Mouse (Mus musculus) myocyte (in vitro differentiated cells): ENCODE measurements at regions not wholly inside any gene's neighbourhood (a gene's known extent, or its start where the extent isn't known, plus 50 kb on each side); places are given as distances from the start of the nearest gene placed in this dataset.

Experiments
- H3K27me3 ChIP-seq: one replicate; pipeline ENCODE4 v1.6.1; 2011; ENCODE audit not compliant: control insufficient read depth, insufficient read depth, insufficient read length
- H3K36me3 ChIP-seq: one replicate; pipeline ENCODE4 v1.6.1; 2011; ENCODE audit not compliant: control insufficient read depth, insufficient read depth
- H3K4me2 ChIP-seq: one replicate; pipeline ENCODE4 v1.6.1; 2011; ENCODE audit warnings: low read depth, control low read depth
- H3K4me3 ChIP-seq: one replicate; pipeline ENCODE4 v1.5.1; 2011; ENCODE audit warnings: mild to moderate bottlenecking, control low read depth, moderate library complexity
- H3K79me2 ChIP-seq: one replicate; pipeline ENCODE4 v1.6.1; 2011; ENCODE audit not compliant: control insufficient read depth, insufficient read depth
- H3ac ChIP-seq: one replicate; pipeline ENCODE4 v1.6.1; 2011; ENCODE audit not compliant: control insufficient read depth, insufficient read length
- CEBPB ChIP-seq: IDR thresholded peaks from 2 replicates; pipeline ENCODE4 v1.6.1; 2011; ENCODE audit warnings: mild to moderate bottlenecking, moderate library complexity; ENCODE audit not compliant: poor library complexity, insufficient read depth, severe bottlenecking
- E2F4 ChIP-seq: IDR thresholded peaks from one replicate; pipeline ENCODE4 v1.6.1; 2011; ENCODE audit warnings: mild to moderate bottlenecking, control low read depth, moderate library complexity; ENCODE audit not compliant: insufficient read depth
- MAX ChIP-seq: IDR thresholded peaks from one replicate; pipeline ENCODE4 v1.6.1; 2011; ENCODE audit warnings: low read depth, mild to moderate bottlenecking, control low read depth
- MYOD1 ChIP-seq, 3 experiments: IDR thresholded peaks; one replicate each; pipeline ENCODE4 v1.6.1; 2011; ENCODE audit warnings: control low read depth in 2 of 3, low read depth in 2 of 3, mild to moderate bottlenecking in 2 of 3, moderate library complexity in 1 of 3; ENCODE audit not compliant: insufficient read length in 2 of 3, control insufficient read depth in 1 of 3
- MYOG ChIP-seq, 3 experiments: IDR thresholded peaks; one replicate each; pipeline ENCODE4 v1.6.1; 2011; ENCODE audit warnings: control low read depth in 2 of 3, low read depth in 2 of 3, mild to moderate bottlenecking in 2 of 3; ENCODE audit not compliant: insufficient read length in 2 of 3, control insufficient read depth in 1 of 3, insufficient read depth in 1 of 3
- POLR2A ChIP-seq: IDR thresholded peaks from one replicate; pipeline ENCODE4 v1.6.1; 2011; ENCODE audit warnings: low read depth, mild to moderate bottlenecking, control low read depth, moderate library complexity; ENCODE audit not compliant: insufficient read length
- POLR2AphosphoS2 ChIP-seq: IDR thresholded peaks from one replicate; pipeline ENCODE4 v1.6.1; 2011; ENCODE audit warnings: low read depth, control low read depth; ENCODE audit not compliant: insufficient read length
- REST ChIP-seq: IDR thresholded peaks from one replicate; pipeline ENCODE4 v1.6.1; 2011; ENCODE audit warnings: mild to moderate bottlenecking, control low read depth, moderate library complexity; ENCODE audit not compliant: insufficient read depth, insufficient read length
- SRF ChIP-seq: IDR thresholded peaks from one replicate; pipeline ENCODE4 v1.6.1; 2011; ENCODE audit warnings: low read depth; ENCODE audit not compliant: control insufficient read depth, insufficient read length
- TCF12 ChIP-seq: IDR thresholded peaks from one replicate; pipeline ENCODE4 v1.6.1; 2011; ENCODE audit warnings: mild to moderate bottlenecking, control low read depth; ENCODE audit not compliant: poor library complexity, insufficient read depth, severe bottlenecking
- TCF3 ChIP-seq: IDR thresholded peaks from one replicate; pipeline ENCODE4 v1.6.1; 2011; ENCODE audit warnings: low read depth, control low read depth; ENCODE audit not compliant: insufficient read length
- USF1 ChIP-seq: IDR thresholded peaks from one replicate; pipeline ENCODE4 v1.6.1; 2011; ENCODE audit warnings: low read depth, mild to moderate bottlenecking, control low read depth, moderate library complexity

DNA sequence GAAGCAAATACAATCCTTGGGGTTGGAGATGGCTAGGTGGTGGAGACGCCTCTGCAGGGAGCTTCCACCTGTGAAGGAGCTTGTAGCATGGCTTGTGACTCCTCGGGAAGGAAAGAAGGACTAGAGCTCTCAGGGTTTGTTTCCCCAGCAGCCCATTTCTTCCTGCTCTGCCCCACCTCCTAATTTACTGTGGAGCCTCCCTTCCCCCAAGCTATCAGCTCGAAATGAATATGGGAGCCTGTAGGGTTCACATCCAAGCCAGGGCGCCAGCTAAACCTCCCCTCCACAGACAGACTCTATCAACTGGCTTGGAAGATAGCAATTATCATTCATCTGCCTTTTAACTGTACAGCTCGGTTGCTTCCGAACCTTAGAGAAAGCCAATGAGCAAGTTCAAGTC lies 70.3 kb upstream of the Slc4a7 start:
- Histone ChIP-seq H3K4me3 (no peak overlapping the region), H3ac (no peak overlapping the region), H3K27me3 (no peaks in the 10 kb centered on the region), H3K36me3 (no peaks in the 10 kb centered on the region), H3K4me2 (peak overlapping the region; percentile 89), H3K79me2 (no peaks in the 10 kb centered on the region)
- TF ChIP-seq POLR2AphosphoS2 = no peak
- no peak for TF ChIP-seq MYOD1 (IDR thresholded peaks at IDR 0.05; ENCODE audit: control insufficient read depth in 1 of 3, insufficient read length in 2 of 3, low read depth in 2 of 3)
- no peak for TF ChIP-seq POLR2A
- TF ChIP-seq USF1 = no peak
- TF ChIP-seq TCF3 = no peak
- TF ChIP-seq MAX = no peak
- TF ChIP-seq TCF12 = no peak
- TF ChIP-seq SRF = no peak
- no peak for TF ChIP-seq MYOG (IDR thresholded peaks at IDR 0.05; ENCODE audit: control insufficient read depth in 1 of 3, insufficient read depth in 1 of 3, insufficient read length in 2 of 3, low read depth in 2 of 3)
- no peak for TF ChIP-seq CEBPB
- no peak for TF ChIP-seq E2F4
- no peak for TF ChIP-seq REST

- H3K79me2 ChIP-seq = no peaks in the 10 kb centered on the region
- H3K4me2 ChIP-seq = peak overlapping the region; percentile 89
- no peak for TF ChIP-seq REST
- no peak for TF ChIP-seq CEBPB
- peak; percentile 13 for TF ChIP-seq POLR2A
- no peak for TF ChIP-seq POLR2AphosphoS2
- no peak for TF ChIP-seq E2F4
- H3K27me3 ChIP-seq = no peaks in the 10 kb centered on the region
- no peaks in the 10 kb centered on the region for H3K36me3 ChIP-seq
- peak overlapping the region; percentile 20 for H3K4me3 ChIP-seq
- H3ac ChIP-seq = no peak overlapping the region
Measured at GRCm38 (mm10) chr14:14632471-14632870, 69.6 kb upstream of the Slc4a7 start.

DNA sequence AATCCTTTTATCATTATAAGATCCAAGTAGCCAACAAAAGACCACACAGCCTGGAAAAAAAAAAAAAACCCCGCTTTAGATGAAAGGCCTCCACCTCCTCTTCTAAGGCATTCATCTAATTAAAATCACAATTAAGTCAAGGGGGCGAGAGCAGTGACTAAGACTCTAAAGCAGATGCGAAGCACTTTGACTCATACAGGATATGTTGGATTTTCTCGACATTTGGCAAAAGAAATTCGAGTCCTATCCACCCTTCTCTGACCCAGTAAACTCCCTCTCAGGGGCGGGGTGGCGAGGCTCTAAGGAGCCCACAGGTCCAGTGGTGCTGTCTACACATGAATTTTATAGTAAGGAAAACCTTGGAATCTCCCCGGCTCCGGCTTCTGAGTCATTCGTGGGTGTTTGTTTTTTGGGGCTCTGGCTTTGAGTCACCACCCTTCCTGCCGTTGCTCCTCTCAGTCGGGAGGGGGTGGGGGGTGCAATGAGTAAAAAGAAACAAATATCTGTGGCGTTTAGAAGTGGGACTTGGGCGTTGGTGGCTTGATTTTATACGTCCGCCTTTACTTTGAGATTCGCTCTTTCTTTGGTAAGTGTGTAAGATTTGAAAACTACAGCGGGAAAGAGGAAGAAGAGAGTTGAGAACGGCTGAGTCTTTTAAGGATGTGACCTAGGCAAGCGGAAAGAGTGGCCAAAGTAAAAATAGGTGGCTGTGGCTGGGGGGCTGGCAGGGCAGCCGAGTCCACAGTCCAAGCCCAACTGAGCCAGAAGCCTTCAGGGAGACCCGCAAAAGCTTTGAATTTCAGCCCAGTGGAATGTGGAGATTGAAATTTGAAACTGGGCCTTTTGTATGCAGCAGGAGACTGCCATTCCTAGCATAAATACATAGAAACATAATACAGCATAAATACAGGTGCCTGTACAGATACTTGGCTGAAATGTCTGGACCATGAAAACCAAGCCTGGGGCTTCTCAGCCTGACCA lies 68.8 kb upstream of the Slc4a7 start:
- Histone ChIP-seq H3K36me3 (no peaks in the 10 kb centered on the region), H3K27me3 (no peaks in the 10 kb centered on the region), H3K4me3 (peak overlapping the region; percentile 20), H3ac (no peak overlapping the region), H3K4me2 (peak overlapping the region; percentile 89), H3K79me2 (no peaks in the 10 kb centered on the region)
- TF ChIP-seq E2F4 (no peak), TCF12 (peak; percentile 13)

DNA sequence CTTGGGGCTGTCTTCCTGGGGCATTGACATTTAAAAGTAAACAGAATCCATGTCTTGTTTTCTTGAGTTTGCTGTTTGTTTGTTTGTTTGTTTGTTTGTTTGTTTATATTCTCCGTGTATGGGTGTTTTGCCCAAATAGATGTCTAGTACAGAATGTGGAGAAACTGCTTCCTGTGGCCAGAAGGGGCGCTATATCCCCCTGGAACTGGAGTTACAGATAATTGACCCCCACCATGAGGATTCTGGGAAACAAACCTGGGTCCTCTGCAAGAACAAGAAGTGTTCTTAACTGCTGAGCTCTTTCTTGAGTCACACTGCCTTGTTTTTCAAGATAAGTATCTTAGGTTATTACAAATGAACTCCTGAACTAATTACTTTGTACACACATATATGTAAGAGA lies 68.1 kb upstream of the Slc4a7 start:
- TF ChIP-seq MYOG (IDR thresholded peaks at IDR 0.05; ENCODE audit: control insufficient read depth in 1 of 3, insufficient read depth in 1 of 3, insufficient read length in 2 of 3, low read depth in 2 of 3) (no peak), SRF (no peak), MAX (no peak), TCF3 (no peak), REST (no peak), E2F4 (no peak), TCF12 (no peak), MYOD1 (IDR thresholded peaks at IDR 0.05; ENCODE audit: control insufficient read depth in 1 of 3, insufficient read length in 2 of 3, low read depth in 2 of 3) (no peak), POLR2AphosphoS2 (no peak), POLR2A (no peak), CEBPB (no peak), USF1 (no peak)
- H3K36me3 ChIP-seq = no peaks in the 10 kb centered on the region
- H3K4me3 ChIP-seq = peak overlapping the region; percentile 20
- peak overlapping the region; percentile 89 for H3K4me2 ChIP-seq
- H3K27me3 ChIP-seq = no peaks in the 10 kb centered on the region
- H3ac ChIP-seq = no peak overlapping the region
- H3K79me2 ChIP-seq = no peaks in the 10 kb centered on the region
